Mouse (Mus musculus) kidney, embryonic 14.5 days (tissue): Measurements from ENCODE around the gene Chic2. TPM values are rescaled to one million over a fixed set of nuclear protein-coding genes. Genes with fewer than 3 reads are reported as not detected.

Experiments
- ATAC-seq: fragments of 200-750 bp; cut with Nextera tagmentation; 2 replicates; pipeline ENCODE4 v1.8.0; 2017; ENCODE audit warnings: moderate number of reproducible peaks, mild to moderate bottlenecking, moderate TSS enrichment, moderate library complexity; ENCODE audit not compliant: low FRiP score, low TSS enrichment
- H3K27ac ChIP-seq: fragments of 300-500 bp; sonication (generic); 2 replicates; pipeline ENCODE4 v1.5.1; 2014; ENCODE audit warnings: low read depth, mild to moderate bottlenecking, low read length, moderate library complexity, mixed read lengths
- H3K27me3 ChIP-seq: fragments of 300-500 bp; sonication (generic); 2 replicates; pipeline ENCODE4 v1.6.1; 2014; ENCODE audit warnings: mild to moderate bottlenecking, low read length; ENCODE audit not compliant: control insufficient read depth, insufficient read depth
- H3K36me3 ChIP-seq: fragments of 300-500 bp; sonication (generic); 2 replicates; pipeline ENCODE4 v1.6.1; 2014; ENCODE audit warnings: low read length, mixed read lengths; ENCODE audit not compliant: control insufficient read depth, insufficient read depth
- H3K4me1 ChIP-seq: fragments of 300-500 bp; sonication (generic); 2 replicates; pipeline ENCODE4 v1.6.1; 2014; ENCODE audit warnings: low read length, mixed read lengths; ENCODE audit not compliant: control insufficient read depth, insufficient read depth
- H3K4me2 ChIP-seq: fragments of 300-500 bp; sonication (generic); replicated peaks from 2 replicates; pipeline ENCODE4 v1.6.1; 2014; ENCODE audit warnings: low read depth, mild to moderate bottlenecking, low read length
- H3K4me3 ChIP-seq: fragments of 300-500 bp; sonication (generic); 2 replicates; pipeline ENCODE4 v1.5.1; 2014; ENCODE audit warnings: mild to moderate bottlenecking, low read length
- H3K9ac ChIP-seq: fragments of 300-500 bp; sonication (generic); 2 replicates; pipeline ENCODE4 v1.6.1; 2014; ENCODE audit warnings: low read depth, mild to moderate bottlenecking, low read length, moderate library complexity
- H3K9me3 ChIP-seq: fragments of 300-500 bp; sonication (generic); 2 replicates; pipeline ENCODE4 v1.6.1; 2016; ENCODE audit warnings: low read length; ENCODE audit not compliant: control insufficient read depth
- WGBS: fragments of 180-500 bp; shearing (Covaris S2); extraction: QIAGEN DNeasy Blood & Tissue Kit; methylation state at CpG from one replicate; pipeline ENCODE4 v1.1.7; 2014; 5-methylcytosine and 5-hydroxymethylcytosine counted together
- polyA plus RNA-seq: library from polyadenylated mRNA; unstranded; fragments of >200 nt; fragmentation: Nextera tagmentation; extraction: Ambion mirVana; gene quantifications from 2 replicates; pipeline ENCODE4 v1.2.1, GENCODE M21; 2014

The Chic2 gene
- 40.4 and 51.8 TPM in 2 replicates for polyA plus RNA-seq

DNA sequence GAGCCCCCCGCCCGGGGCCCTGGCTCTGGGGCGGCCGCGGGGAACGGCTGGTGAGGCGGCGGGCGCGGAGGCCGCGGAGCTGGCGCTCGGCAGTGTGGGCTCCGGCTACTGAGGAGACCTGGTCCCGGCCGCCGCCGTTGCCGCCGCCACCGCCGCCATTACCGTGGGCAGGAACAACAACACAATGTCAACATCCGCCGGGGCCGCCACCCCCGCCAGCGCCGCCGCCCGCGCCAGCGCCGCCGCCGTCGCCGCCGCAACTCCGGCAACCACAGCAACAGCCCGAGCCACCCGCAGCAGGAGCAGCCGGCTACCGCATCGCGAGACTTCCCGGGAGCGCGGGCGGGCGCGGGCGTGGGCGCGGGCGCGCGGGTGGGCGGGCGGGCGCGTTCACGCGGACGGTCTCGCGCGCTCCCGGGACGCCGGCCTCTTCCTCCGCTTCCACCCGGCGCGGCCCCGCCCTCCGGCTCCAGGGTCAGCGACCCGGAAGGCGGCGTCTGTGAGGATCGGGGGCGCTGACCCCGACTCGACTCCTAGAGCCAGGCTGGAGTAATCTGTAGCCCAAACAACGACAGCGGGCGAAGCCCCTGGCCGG lies at the start of gene Chic2:
Gene Chic2 (minus strand): TSS at position 465 of the 595 bp plus-strand sequence.
- Histone ChIP-seq H3K4me2 (peak within 1 kb of the TSS; percentile 82), H3K27ac (peak within 1 kb of the TSS; percentile 85), H3K36me3 (no peaks in the 10 kb centered on the region), H3K4me3 (peak within 1 kb of the TSS; percentile 99), H3K27me3 (0 out of 2 replicates have a peak, but pooled peaks cover 3% of the 10 kb centered on the region), H3K4me1 (peaks cover 17% of the 10 kb centered on the region; the same call in 1 of the 2 replicates), H3K9me3 (no peaks in the 10 kb centered on the region), H3K9ac (peak within 1 kb of the TSS; percentile 99)
- 1% methylated on average over 54 of the region's 90 CpGs for WGBS
- peak; percentile 90 for ATAC-seq

DNA sequence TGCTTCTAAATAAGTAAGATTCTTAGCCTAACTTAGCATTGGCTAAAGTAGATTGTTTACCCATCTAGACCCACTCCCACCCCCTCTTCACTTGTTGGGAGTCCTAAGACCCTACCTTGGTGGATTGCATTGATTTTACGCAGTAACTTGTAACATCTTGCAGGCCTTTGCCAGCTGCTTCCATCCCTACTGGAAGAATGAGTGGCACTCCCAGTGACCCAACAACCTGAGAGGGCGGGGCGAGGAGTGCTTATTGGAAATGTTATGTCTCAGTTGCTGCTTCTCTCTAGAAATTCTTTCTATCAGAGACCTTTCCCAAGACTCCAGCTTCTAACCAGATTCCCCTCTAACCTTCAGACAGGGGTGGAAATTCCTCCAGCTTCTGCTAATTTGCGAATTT lies 41.3 kb upstream of the Chic2 start:
- H3K4me1 ChIP-seq = 0 out of 2 replicates have a peak, but pooled peaks cover 2% of the 10 kb centered on the region
- H3K9ac ChIP-seq = no peak overlapping the region
- ATAC-seq = no peak
- 15% methylated on average over 4 of the region's 4 CpGs for WGBS
- no peaks in the 10 kb centered on the region for H3K36me3 ChIP-seq
- no peak overlapping the region for H3K4me2 ChIP-seq
- peaks cover 75% of the 10 kb centered on the region for H3K27me3 ChIP-seq
- H3K9me3 ChIP-seq = no peaks in the 10 kb centered on the region
- no peak overlapping the region for H3K27ac ChIP-seq
- no peak overlapping the region for H3K4me3 ChIP-seq

DNA sequence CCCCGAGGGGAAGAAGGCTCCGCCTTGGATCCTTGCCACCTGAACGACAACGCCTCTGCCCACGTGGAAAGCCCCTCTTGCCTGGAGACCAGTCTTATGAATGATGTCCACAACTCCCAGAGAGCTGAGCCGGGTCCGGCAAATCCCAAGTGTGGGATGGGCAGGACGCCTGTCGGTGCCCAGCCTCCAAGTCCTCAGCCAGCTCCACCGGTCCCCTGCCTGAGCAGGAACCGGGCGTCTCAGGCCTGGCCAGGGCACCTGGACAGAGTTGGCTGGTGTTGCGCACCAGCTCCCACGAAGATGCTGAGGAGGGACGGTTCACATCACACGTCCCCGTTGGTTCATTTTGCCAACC lies 40.9 kb upstream of the Chic2 start:
- WGBS = 2% methylated on average over 17 of the region's 17 CpGs
- no peak for ATAC-seq
- Histone ChIP-seq H3K4me3 (no peak overlapping the region), H3K27me3 (peaks cover 79% of the 10 kb centered on the region), H3K4me1 (0 out of 2 replicates have a peak, but pooled peaks cover 2% of the 10 kb centered on the region), H3K9ac (no peak overlapping the region), H3K27ac (no peak overlapping the region), H3K4me2 (no peak overlapping the region), H3K36me3 (no peaks in the 10 kb centered on the region), H3K9me3 (no peaks in the 10 kb centered on the region)

DNA sequence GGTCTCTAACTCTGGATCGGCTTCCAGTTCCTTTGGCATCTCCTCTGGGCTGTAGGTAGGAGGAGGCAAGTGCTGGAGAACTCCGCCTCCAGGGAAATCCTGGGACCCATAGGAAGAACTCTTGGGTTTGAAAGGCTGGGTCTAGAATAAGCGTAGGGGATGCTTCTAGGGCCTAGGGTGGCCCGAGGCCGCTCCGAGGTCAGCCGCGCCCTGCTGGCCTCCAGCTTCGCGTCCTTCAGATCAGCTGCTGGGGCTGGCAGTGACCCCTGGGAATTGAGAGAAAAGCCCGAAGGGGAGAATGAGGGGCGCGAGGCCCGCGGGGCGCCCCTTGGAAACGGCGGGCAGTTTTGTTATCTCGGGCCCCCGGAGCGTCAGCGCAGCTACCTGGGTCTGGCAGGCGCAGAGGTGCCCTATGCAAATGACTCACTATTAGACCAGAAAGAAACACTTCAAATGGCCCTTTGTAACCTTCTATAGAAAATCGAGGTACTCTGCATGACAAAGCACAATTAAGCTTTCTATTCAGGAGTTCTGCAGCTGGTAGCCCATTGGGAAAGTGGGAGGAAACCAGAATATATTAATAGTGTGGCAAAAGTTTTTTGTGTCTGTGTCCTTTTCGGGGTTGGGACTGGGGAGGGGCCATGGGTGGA lies 40.4 kb upstream of the Chic2 start:
- no peaks in the 10 kb centered on the region for H3K36me3 ChIP-seq
- no peak overlapping the region for H3K27ac ChIP-seq
- WGBS = 1% methylated on average over 25 of the region's 25 CpGs
- H3K9me3 ChIP-seq = no peaks in the 10 kb centered on the region
- H3K27me3 ChIP-seq = peaks cover 84% of the 10 kb centered on the region
- 0 out of 2 replicates have a peak, but pooled peaks cover 2% of the 10 kb centered on the region for H3K4me1 ChIP-seq
- H3K4me2 ChIP-seq = no peak overlapping the region
- no peak overlapping the region for H3K9ac ChIP-seq
- no peak overlapping the region; the same call in 1 of the 2 replicates for H3K4me3 ChIP-seq
- ATAC-seq = no peak

DNA sequence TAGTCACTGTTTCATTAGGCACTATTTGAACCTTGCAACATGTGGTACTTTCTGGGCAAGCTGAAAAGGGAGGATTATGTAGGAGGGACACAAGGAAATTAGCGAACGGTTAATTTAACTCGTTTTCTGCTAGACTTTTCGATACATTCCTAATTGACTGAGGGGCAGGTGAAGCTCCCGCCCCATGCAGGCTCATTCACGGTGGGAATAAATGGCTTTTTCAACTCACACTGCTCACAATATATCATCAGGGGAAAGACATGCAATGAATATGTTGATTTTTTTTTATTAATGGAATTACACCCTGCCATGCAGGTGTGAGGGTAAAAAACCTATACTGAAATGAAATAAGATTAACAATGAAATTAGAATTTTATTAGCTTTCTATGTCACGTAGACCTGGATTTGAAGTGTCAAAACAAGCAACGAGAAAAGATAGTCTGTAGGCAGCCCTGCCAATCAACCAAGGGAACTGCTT lies 39.9 kb upstream of the Chic2 start:
- Histone ChIP-seq H3K27me3 (peaks cover 89% of the 10 kb centered on the region), H3K27ac (no peak overlapping the region), H3K4me2 (no peak overlapping the region), H3K9ac (no peak overlapping the region), H3K4me1 (0 out of 2 replicates have a peak, but pooled peaks cover 2% of the 10 kb centered on the region), H3K4me3 (no peak overlapping the region), H3K36me3 (no peaks in the 10 kb centered on the region), H3K9me3 (no peaks in the 10 kb centered on the region)
- WGBS = 1% methylated on average over 8 of the region's 8 CpGs
- ATAC-seq = no peak

DNA sequence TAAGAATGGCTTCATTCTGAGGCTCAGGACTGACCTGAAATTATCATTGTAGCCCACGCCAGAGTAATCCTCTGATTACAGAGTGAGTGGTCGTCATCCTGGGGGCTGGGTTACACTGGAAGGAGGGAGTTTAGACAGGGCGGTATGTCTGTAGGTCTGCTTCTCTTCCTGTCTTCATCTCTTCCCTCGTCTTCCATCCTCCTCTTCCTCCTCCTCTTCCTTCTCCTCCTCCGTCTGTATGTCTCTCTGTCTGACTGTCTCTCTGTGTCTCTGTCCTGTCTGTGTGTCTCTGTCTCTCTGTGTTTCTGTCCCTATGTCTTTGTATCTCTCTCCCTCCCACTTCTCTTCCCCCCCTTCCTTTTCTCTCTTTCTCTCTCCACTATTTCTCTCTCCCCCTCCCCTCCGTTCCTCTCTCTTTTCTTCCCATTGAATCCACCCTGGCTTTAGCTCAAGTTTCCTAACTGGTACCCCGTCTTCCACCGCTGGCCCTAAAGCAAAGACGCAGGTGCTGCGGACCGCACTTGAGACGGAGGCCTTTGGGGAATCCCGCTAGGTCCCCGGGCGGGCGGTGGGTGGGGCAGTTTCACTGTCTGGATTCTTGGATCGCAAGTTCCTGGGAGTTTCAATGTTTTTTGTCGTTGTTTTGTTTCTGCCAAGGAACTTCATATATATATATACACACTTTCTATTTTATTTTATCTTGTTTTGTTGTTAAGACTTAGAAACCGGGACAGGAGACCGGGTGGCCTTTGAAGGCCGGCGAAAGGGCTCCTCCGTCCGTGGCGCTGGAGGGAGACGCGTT lies 39.2 kb upstream of the Chic2 start:
- no peak overlapping the region for H3K4me3 ChIP-seq
- no peak for ATAC-seq
- H3K9ac ChIP-seq = no peak overlapping the region
- no peak overlapping the region for H3K27ac ChIP-seq
- 0 out of 2 replicates have a peak, but pooled peaks cover 2% of the 10 kb centered on the region for H3K4me1 ChIP-seq
- no peak overlapping the region; the same call in 1 of the 2 replicates for H3K4me2 ChIP-seq
- H3K27me3 ChIP-seq = peaks cover 96% of the 10 kb centered on the region
- no peaks in the 10 kb centered on the region for H3K9me3 ChIP-seq
- no peaks in the 10 kb centered on the region for H3K36me3 ChIP-seq
- under 1% methylated on average over 27 of the region's 27 CpGs for WGBS

DNA sequence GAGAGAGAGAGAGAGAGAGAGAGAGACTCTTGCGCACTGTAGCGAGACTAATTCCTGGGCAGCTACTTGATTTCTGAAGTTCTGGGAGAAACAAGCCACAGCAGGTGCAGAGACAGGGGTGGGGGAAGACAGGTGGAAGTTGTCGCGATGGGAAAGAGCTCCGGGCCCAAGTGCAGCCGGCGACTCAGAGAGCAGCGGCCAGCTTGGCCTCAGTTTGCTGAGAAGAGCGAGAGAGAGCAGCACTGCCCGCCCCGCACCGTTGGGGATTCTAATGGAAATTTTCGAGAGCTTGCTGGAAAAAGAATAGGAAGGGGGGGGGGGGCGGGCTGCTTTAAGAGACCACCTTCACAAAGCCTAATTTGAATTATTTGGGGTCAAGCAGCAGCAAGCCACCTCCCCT lies 38.5 kb upstream of the Chic2 start:
- no peak for ATAC-seq
- Histone ChIP-seq H3K36me3 (no peaks in the 10 kb centered on the region), H3K9ac (no peak overlapping the region), H3K4me3 (no peak overlapping the region), H3K9me3 (no peaks in the 10 kb centered on the region), H3K4me1 (0 out of 2 replicates have a peak, but pooled peaks cover 2% of the 10 kb centered on the region), H3K27ac (no peak overlapping the region), H3K27me3 (peaks cover 98% of the 10 kb centered on the region), H3K4me2 (no peak overlapping the region)
- under 1% methylated on average over 13 of the region's 14 CpGs for WGBS

DNA sequence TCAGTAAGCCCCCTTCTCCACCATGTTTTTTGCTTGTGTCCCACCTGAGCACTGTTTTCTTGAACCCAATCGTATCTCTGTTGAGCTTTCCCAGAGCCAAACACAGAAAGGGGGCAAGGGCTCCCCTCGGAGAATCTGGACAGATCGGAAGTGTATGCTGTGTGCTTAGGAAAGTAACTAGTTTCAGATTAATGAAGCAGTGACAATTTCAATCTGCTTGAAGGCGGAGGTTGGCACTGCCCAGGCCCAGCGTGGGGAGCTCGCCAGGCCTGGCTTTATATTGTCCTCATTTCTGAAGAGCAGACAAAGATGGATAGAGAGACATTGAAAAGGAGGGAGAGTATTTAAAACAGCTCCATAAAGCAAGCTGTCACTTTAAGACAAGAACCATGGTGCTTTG lies 37.9 kb upstream of the Chic2 start:
- H3K27me3 ChIP-seq = peaks cover 98% of the 10 kb centered on the region
- H3K9me3 ChIP-seq = no peaks in the 10 kb centered on the region
- 0 out of 2 replicates have a peak, but pooled peaks cover 2% of the 10 kb centered on the region for H3K4me1 ChIP-seq
- no peak for ATAC-seq
- H3K9ac ChIP-seq = no peak overlapping the region
- 2% methylated on average over 6 of the region's 6 CpGs for WGBS
- no peak overlapping the region for H3K4me3 ChIP-seq
- no peak overlapping the region for H3K27ac ChIP-seq
- H3K36me3 ChIP-seq = no peaks in the 10 kb centered on the region
- H3K4me2 ChIP-seq = no peak overlapping the region
